Mouse (Mus musculus) liver, adult 2 months (tissue): ENCODE measurements at regions not wholly inside any gene's neighbourhood (a gene's known extent, or its start where the extent isn't known, plus 50 kb on each side); places are given as distances from the start of the nearest gene placed in this dataset.

ENCODE experiments used
- CTCF ChIP-seq: fragments of 200-500 bp; IDR thresholded peaks from 2 replicates; pipeline ENCODE4 v1.5.1; 2011; ENCODE audit warnings: low read depth, low read length, control low read depth
- POLR2A ChIP-seq: fragments of 200-500 bp; IDR thresholded peaks from 2 replicates; pipeline ENCODE4 v1.6.1; 2011; ENCODE audit warnings: low read length, control low read depth; ENCODE audit not compliant: insufficient read depth; ENCODE audit errors: extremely low read depth

- TF ChIP-seq CTCF, result no peak
- no peak for TF ChIP-seq POLR2A
Observed at GRCm38 (mm10) chr5:118352142-118352541, 107.1 kb downstream of the 2410131K14Rik start.
